Mouse (Mus musculus): ENCODE data around the gene Mgl2. TPM values are rescaled to one million over a fixed set of nuclear protein-coding genes. Genes with fewer than 3 reads are reported as not detected.

Gene Mgl2
- polyA plus RNA-seq, 2 experiments = 0.61 to 1.1 TPM

GRCm38 (mm10) chr11:70171181-70171580 lies 41.1 kb downstream of the Mgl2 start:
- no peaks in the 10 kb centered on the region for H3K27me3 ChIP-seq (ENCODE audit: control insufficient read depth, insufficient read depth, low read length)
- no peak overlapping the region for H3K27ac ChIP-seq (replicated peaks; ENCODE audit: low read depth, low read length)
- WGBS = 74% methylated on average over 7 of the region's 7 CpGs
- H3K4me1 ChIP-seq (ENCODE audit: control insufficient read depth, insufficient read depth, low read length) = 0 out of 2 replicates have a peak, but pooled peaks cover 2% of the 10 kb centered on the region
- ATAC-seq (ENCODE audit: low FRiP score, low read depth) = no peak
- DNase-seq (ENCODE audit: low spot score) = no peak
- no peak overlapping the region for H3K9ac ChIP-seq (ENCODE audit: low read depth, low read length, severe bottlenecking)
- no peak overlapping the region for H3K4me2 ChIP-seq (replicated peaks; ENCODE audit: low read depth, low read length, severe bottlenecking)
- no peak for TF ChIP-seq POLR2A (IDR thresholded peaks at IDR 0.05; ENCODE audit: borderline replicate concordance, extremely low read depth, insufficient read depth, insufficient read length)
- H3K36me3 ChIP-seq (ENCODE audit: control insufficient read depth, insufficient read depth, low read length) = no peaks in the 10 kb centered on the region
- no peaks in the 10 kb centered on the region for H3K9me3 ChIP-seq (ENCODE audit: control insufficient read depth, low read length)
- no peak overlapping the region for H3K4me3 ChIP-seq (replicated peaks; ENCODE audit: low read length)

GRCm38 (mm10) chr11:70171847-70172246 lies 41.7 kb downstream of the Mgl2 start:
- H3K4me2 ChIP-seq (replicated peaks; ENCODE audit: low read depth, low read length, severe bottlenecking) = no peak overlapping the region
- H3K4me3 ChIP-seq (replicated peaks; ENCODE audit: low read length) = no peak overlapping the region
- DNase-seq (ENCODE audit: low spot score) (no peak), ATAC-seq (ENCODE audit: low FRiP score, low read depth) (no peak)
- no peaks in the 10 kb centered on the region for H3K9me3 ChIP-seq (ENCODE audit: control insufficient read depth, low read length)
- TF ChIP-seq POLR2A (IDR thresholded peaks at IDR 0.05; ENCODE audit: borderline replicate concordance, extremely low read depth, insufficient read depth, insufficient read length) = no peak
- no peak overlapping the region for H3K27ac ChIP-seq (replicated peaks; ENCODE audit: low read depth, low read length)
- no peaks in the 10 kb centered on the region for H3K36me3 ChIP-seq (ENCODE audit: control insufficient read depth, insufficient read depth, low read length)
- 0 out of 2 replicates have a peak, but pooled peaks cover 2% of the 10 kb centered on the region for H3K4me1 ChIP-seq (ENCODE audit: control insufficient read depth, insufficient read depth, low read length)
- 47% methylated on average over 3 of the region's 3 CpGs for WGBS
- no peak overlapping the region for H3K9ac ChIP-seq (ENCODE audit: low read depth, low read length, severe bottlenecking)
- no peaks in the 10 kb centered on the region for H3K27me3 ChIP-seq (ENCODE audit: control insufficient read depth, insufficient read depth, low read length)

GRCm38 (mm10) chr11:70172298-70172697 lies 42.2 kb downstream of the Mgl2 start:
- WGBS = 56% methylated on average over 5 of the region's 5 CpGs
- ATAC-seq (ENCODE audit: low FRiP score, low read depth) = no peak
- no peaks in the 10 kb centered on the region for H3K9me3 ChIP-seq (ENCODE audit: control insufficient read depth, low read length)
- H3K36me3 ChIP-seq (ENCODE audit: control insufficient read depth, insufficient read depth, low read length) = no peaks in the 10 kb centered on the region
- no peak for DNase-seq (ENCODE audit: low spot score)
- no peak for TF ChIP-seq POLR2A (IDR thresholded peaks at IDR 0.05; ENCODE audit: borderline replicate concordance, extremely low read depth, insufficient read depth, insufficient read length)
- H3K9ac ChIP-seq (ENCODE audit: low read depth, low read length, severe bottlenecking) = no peak overlapping the region
- H3K4me3 ChIP-seq (replicated peaks; ENCODE audit: low read length) = no peak overlapping the region
- 0 out of 2 replicates have a peak, but pooled peaks cover 2% of the 10 kb centered on the region for H3K4me1 ChIP-seq (ENCODE audit: control insufficient read depth, insufficient read depth, low read length)
- H3K27me3 ChIP-seq (ENCODE audit: control insufficient read depth, insufficient read depth, low read length) = no peaks in the 10 kb centered on the region
- no peak overlapping the region for H3K4me2 ChIP-seq (replicated peaks; ENCODE audit: low read depth, low read length, severe bottlenecking)
- no peak overlapping the region for H3K27ac ChIP-seq (replicated peaks; ENCODE audit: low read depth, low read length)

GRCm38 (mm10) chr11:70174491-70174890 lies 44.4 kb downstream of the Mgl2 start:
- H3K4me2 ChIP-seq (replicated peaks; ENCODE audit: low read depth, low read length, severe bottlenecking) = no peak overlapping the region
- ATAC-seq (ENCODE audit: low FRiP score, low read depth) (no peak), DNase-seq (ENCODE audit: low spot score) (no peak)
- no peaks in the 10 kb centered on the region for H3K9me3 ChIP-seq (ENCODE audit: control insufficient read depth, low read length)
- H3K4me3 ChIP-seq (replicated peaks; ENCODE audit: low read length) = no peak overlapping the region
- H3K9ac ChIP-seq (ENCODE audit: low read depth, low read length, severe bottlenecking) = no peak overlapping the region
- no peak for TF ChIP-seq POLR2A (IDR thresholded peaks at IDR 0.05; ENCODE audit: borderline replicate concordance, extremely low read depth, insufficient read depth, insufficient read length)
- no peaks in the 10 kb centered on the region for H3K27me3 ChIP-seq (ENCODE audit: control insufficient read depth, insufficient read depth, low read length)
- WGBS = 77% methylated on average over 4 of the region's 4 CpGs
- H3K4me1 ChIP-seq (ENCODE audit: control insufficient read depth, insufficient read depth, low read length) = no peaks in the 10 kb centered on the region
- H3K27ac ChIP-seq (replicated peaks; ENCODE audit: low read depth, low read length) = no peak overlapping the region
- no peaks in the 10 kb centered on the region for H3K36me3 ChIP-seq (ENCODE audit: control insufficient read depth, insufficient read depth, low read length)

GRCm38 (mm10) chr11:70177647-70178046 lies 47.5 kb downstream of the Mgl2 start:
- 75% methylated on average over 8 of the region's 8 CpGs for WGBS
- H3K4me2 ChIP-seq (replicated peaks; ENCODE audit: low read depth, low read length, severe bottlenecking) = no peak overlapping the region
- H3K27ac ChIP-seq (replicated peaks; ENCODE audit: low read depth, low read length) = no peak overlapping the region
- ATAC-seq (ENCODE audit: low FRiP score, low read depth) (no peak), DNase-seq (ENCODE audit: low spot score) (no peak)
- no peaks in the 10 kb centered on the region for H3K9me3 ChIP-seq (ENCODE audit: control insufficient read depth, low read length)
- H3K4me1 ChIP-seq (ENCODE audit: control insufficient read depth, insufficient read depth, low read length) = no peaks in the 10 kb centered on the region
- no peak overlapping the region for H3K9ac ChIP-seq (ENCODE audit: low read depth, low read length, severe bottlenecking)
- no peak overlapping the region for H3K4me3 ChIP-seq (replicated peaks; ENCODE audit: low read length)
- H3K27me3 ChIP-seq (ENCODE audit: control insufficient read depth, insufficient read depth, low read length) = no peaks in the 10 kb centered on the region
- H3K36me3 ChIP-seq (ENCODE audit: control insufficient read depth, insufficient read depth, low read length) = no peaks in the 10 kb centered on the region
- no peak for TF ChIP-seq POLR2A (IDR thresholded peaks at IDR 0.05; ENCODE audit: borderline replicate concordance, extremely low read depth, insufficient read depth, insufficient read length)

- no peak overlapping the region for H3K4me2 ChIP-seq (replicated peaks; ENCODE audit: low read depth, low read length, severe bottlenecking)
Observed at GRCm38 (mm10) chr11:70178311-70178710, 48.2 kb downstream of the Mgl2 start.

More at GRCm38 (mm10) chr11:70178311-70178710, 48.2 kb downstream of the Mgl2 start:
- no peak for DNase-seq (ENCODE audit: low spot score)
- WGBS = 87% methylated on average over 11 of the region's 11 CpGs
- H3K9ac ChIP-seq (ENCODE audit: low read depth, low read length, severe bottlenecking) = no peak overlapping the region
- no peaks in the 10 kb centered on the region for H3K36me3 ChIP-seq (ENCODE audit: control insufficient read depth, insufficient read depth, low read length)
- ATAC-seq (ENCODE audit: low FRiP score, low read depth) = no peak
- no peak overlapping the region for H3K4me3 ChIP-seq (replicated peaks; ENCODE audit: low read length)
- no peaks in the 10 kb centered on the region for H3K27me3 ChIP-seq (ENCODE audit: control insufficient read depth, insufficient read depth, low read length)
- no peak for TF ChIP-seq POLR2A (IDR thresholded peaks at IDR 0.05; ENCODE audit: borderline replicate concordance, extremely low read depth, insufficient read depth, insufficient read length)
- no peaks in the 10 kb centered on the region for H3K4me1 ChIP-seq (ENCODE audit: control insufficient read depth, insufficient read depth, low read length)
- H3K9me3 ChIP-seq (ENCODE audit: control insufficient read depth, low read length) = no peaks in the 10 kb centered on the region
- no peak overlapping the region for H3K27ac ChIP-seq (replicated peaks; ENCODE audit: low read depth, low read length)

All from limb, embryonic 14.5 days (tissue).